Mouse (Mus musculus) layer of hippocampus, postnatal 14 days (tissue): Measurements from ENCODE around the gene Ankrd33. TPM values are rescaled to one million over a fixed set of nuclear protein-coding genes. Genes with fewer than 3 reads are reported as not detected.

Source experiments
- DNase-seq, 2 experiments: peaks; one replicate each; pipeline ENCODE4 v3.0.0; 2021 to 2022; ENCODE audit warnings: low spot score in 2 of 2, mixed read lengths in 1 of 2
- total RNA-seq, 2 experiments: library from RNA; stranded (reverse); gene quantifications; 2 replicates each; pipeline ENCODE4 v1.2.3; 2021

Ankrd33 gene
- total RNA-seq, 2 experiments from 2014 or later = not detected

GRCm38 (mm10) chr15:101121411-101122289 lies 6.1 kb downstream of the Ankrd33 start:
- no peak for DNase-seq

- no peak for DNase-seq
Observed at GRCm38 (mm10) chr15:101122290-101122589, 6.7 kb downstream of the Ankrd33 start.

- DNase-seq = no peak
Observed at GRCm38 (mm10) chr15:101123202-101123601, 7.6 kb downstream of the Ankrd33 start.

GRCm38 (mm10) chr15:101125561-101125960 lies 10.0 kb downstream of the Ankrd33 start:
- no peak for DNase-seq

GRCm38 (mm10) chr15:101126876-101127544 lies 11.5 kb downstream of the Ankrd33 start:
- DNase-seq = no peak

GRCm38 (mm10) chr15:101128181-101129089 lies 12.9 kb downstream of the Ankrd33 start, which contains the start of gene Acvrl1:
Gene Acvrl1, plus strand, starts transcription at chr15:101128522.
- DNase-seq = no peak

- no peak for DNase-seq
Observed at GRCm38 (mm10) chr15:101129412-101129811, 13.9 kb downstream of the Ankrd33 start.

GRCm38 (mm10) chr15:101131498-101131897 lies 15.9 kb downstream of the Ankrd33 start:
- no peak for DNase-seq

GRCm38 (mm10) chr15:101132041-101132440 lies 16.5 kb downstream of the Ankrd33 start:
- DNase-seq = no peak

- DNase-seq = no peak
Observed at GRCm38 (mm10) chr15:101132761-101133160, 17.2 kb downstream of the Ankrd33 start.

- no peak for DNase-seq
Observed at GRCm38 (mm10) chr15:101133993-101134704, 18.6 kb downstream of the Ankrd33 start.

- DNase-seq = no peak
Observed at GRCm38 (mm10) chr15:101135405-101135804, 19.9 kb downstream of the Ankrd33 start.

GRCm38 (mm10) chr15:101137455-101137854 lies 21.9 kb downstream of the Ankrd33 start:
- no peak for DNase-seq

- no peak for DNase-seq
Observed at GRCm38 (mm10) chr15:101138675-101139074, 23.1 kb downstream of the Ankrd33 start.

GRCm38 (mm10) chr15:101139885-101140284 lies 24.3 kb downstream of the Ankrd33 start:
- DNase-seq = no peak

- DNase-seq = no peak
Observed at GRCm38 (mm10) chr15:101140587-101140986, 25.0 kb downstream of the Ankrd33 start.

GRCm38 (mm10) chr15:101141061-101141541 lies 25.5 kb downstream of the Ankrd33 start:
- DNase-seq = no peak

GRCm38 (mm10) chr15:101142672-101143071 lies 27.1 kb downstream of the Ankrd33 start:
- DNase-seq = no peak

- DNase-seq = peak in 1 of 2 experiments; percentile 32
Observed at GRCm38 (mm10) chr15:101143494-101143893, 27.9 kb downstream of the Ankrd33 start.

GRCm38 (mm10) chr15:101144176-101144575 lies 28.6 kb downstream of the Ankrd33 start:
- no peak for DNase-seq

- DNase-seq = no peak
Observed at GRCm38 (mm10) chr15:101144779-101145178, 29.2 kb downstream of the Ankrd33 start.
